Mouse (Mus musculus) stomach, adult 2 months (tissue): ENCODE results near the gene Tmco5b. TPM values are rescaled to one million over a fixed set of nuclear protein-coding genes. Genes with fewer than 3 reads are reported as not detected.

Experiments
- polyA plus RNA-seq: library from polyadenylated mRNA; depleted of rRNA; stranded (reverse); fragments of >200 nt; gene quantifications from 2 replicates; pipeline ENCODE4 v1.2.3, GENCODE M21; 2012; rRNA removed

Gene Tmco5b
- polyA plus RNA-seq: not detected in 2 replicates

GRCm38 (mm10) chr2:113285432-113285831 lies at the start of gene Tmco5b:
Gene Tmco5b (plus strand): TSS chr2:113285732.

Other genes starting within 250 kb of the Tmco5b start
- 0.24 and 0.95 TPM in 2 replicates for gene Ryr3, start 68.6 kb upstream of the Tmco5b start, polyA plus RNA-seq
- gene Fmn1, start 42.0 kb downstream of the Tmco5b start, polyA plus RNA-seq: 1.8 and 3.0 TPM in 2 replicates